Mouse (Mus musculus) ovary, adult 2 months (tissue): ENCODE data around the gene Gspt1. TPM values are rescaled to one million over a fixed set of nuclear protein-coding genes. Genes with fewer than 3 reads are reported as not detected.

Source experiments
- polyA plus RNA-seq: library from polyadenylated mRNA; depleted of rRNA; stranded (reverse); fragments of >200 nt; gene quantifications from 2 replicates; pipeline ENCODE4 v1.2.3, GENCODE M21; 2012; rRNA removed

Gspt1 gene
- polyA plus RNA-seq, result 55.8 and 71.0 TPM in 2 replicates

GRCm38 (mm10) chr16:11253898-11254722 is at the start of gene Gspt1:
TSS of gene Gspt1 (minus strand) at chr16:11254325.

GRCm38 (mm10) chr16:11202571-11203554 is 51.3 kb downstream of the Gspt1 start, which contains the start of gene Rsl1d1:
TSS of gene Rsl1d1 (minus strand) at chr16:11203331.

DNA sequence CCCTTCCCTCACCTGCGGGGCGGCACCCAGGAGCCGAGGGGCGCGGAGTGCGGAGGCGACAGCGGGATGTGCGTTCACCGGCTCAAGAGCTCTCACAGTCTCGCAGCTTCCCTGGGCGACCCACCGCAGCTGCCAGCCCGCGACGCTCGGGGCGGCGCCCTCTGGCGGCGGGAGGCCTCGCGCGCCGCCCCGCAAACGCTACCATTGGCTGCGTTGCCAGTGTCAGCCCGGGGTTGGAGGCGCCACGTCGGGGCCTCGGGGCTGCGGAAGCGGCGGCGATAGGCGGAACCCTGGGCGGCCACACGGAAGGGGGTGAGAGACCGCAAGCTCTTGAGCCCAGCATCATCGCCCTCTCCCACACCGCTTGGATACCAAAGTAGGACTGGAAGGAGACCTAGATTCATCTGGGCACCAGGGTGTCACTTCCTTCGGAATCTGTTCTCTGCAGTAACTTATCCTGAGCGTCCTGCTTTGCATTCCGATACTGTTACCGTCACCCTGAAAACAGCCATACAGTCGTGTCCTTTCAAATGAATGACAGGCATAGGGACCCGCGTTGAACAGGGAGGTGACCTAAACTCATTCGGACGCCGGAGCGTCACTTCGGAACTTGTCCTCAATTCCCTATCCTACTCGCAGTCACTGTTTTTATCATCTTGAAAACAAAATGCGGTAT is 77.8 kb downstream of the Gspt1 start, which contains the start of gene Zc3h7a:
Gene Zc3h7a (minus strand): TSS at position 186 of the 676 bp plus-strand sequence.

Other genes starting within 250 kb of the Gspt1 start
- 26.8 and 27.0 TPM in 2 replicates for gene Snn, start 193.4 kb downstream of the Gspt1 start, polyA plus RNA-seq
- gene Litaf, start 188.2 kb downstream of the Gspt1 start, polyA plus RNA-seq, result 339 and 412 TPM in 2 replicates
- gene Txndc11, start 119.7 kb downstream of the Gspt1 start, polyA plus RNA-seq, result 43.8 and 52.9 TPM in 2 replicates
- gene Zc3h7a, start 77.9 kb downstream of the Gspt1 start, polyA plus RNA-seq, result 27.6 and 29.7 TPM in 2 replicates
- gene Rsl1d1, start 51.0 kb downstream of the Gspt1 start, polyA plus RNA-seq, result 3.1 and 3.6 TPM in 2 replicates
- gene Tnfrsf17, start 59.5 kb upstream of the Gspt1 start, polyA plus RNA-seq, result 0.49 and 0.68 TPM in 2 replicates
- gene Snx29, start 68.6 kb upstream of the Gspt1 start, polyA plus RNA-seq, result 5.2 and 5.4 TPM in 2 replicates